Mouse (Mus musculus) stomach, embryonic 15.5 days (tissue): ENCODE data around the gene Samd8. TPM values are rescaled to one million over a fixed set of nuclear protein-coding genes. Genes with fewer than 3 reads are reported as not detected.

ENCODE experiments used
- ATAC-seq: fragments of 200-750 bp; cut with Nextera tagmentation; 2 replicates; pipeline ENCODE4 v1.8.0; 2017; ENCODE audit warnings: low read depth, moderate number of reproducible peaks, moderate TSS enrichment; ENCODE audit not compliant: insufficient read depth, low FRiP score
- H3K27ac ChIP-seq: fragments of 300-500 bp; sonication (generic); 2 replicates; pipeline ENCODE4 v1.5.1; 2015; ENCODE audit warnings: mild to moderate bottlenecking, inconsistent platforms
- H3K27me3 ChIP-seq: fragments of 300-500 bp; sonication (generic); replicated peaks from 2 replicates; pipeline ENCODE4 v1.6.1; 2015; ENCODE audit warnings: inconsistent platforms
- H3K36me3 ChIP-seq: fragments of 300-500 bp; sonication (generic); 2 replicates; pipeline ENCODE4 v1.6.1; 2015; ENCODE audit warnings: inconsistent platforms
- H3K4me1 ChIP-seq: fragments of 300-500 bp; sonication (generic); 2 replicates; pipeline ENCODE4 v1.6.1; 2015; ENCODE audit warnings: inconsistent platforms
- H3K4me2 ChIP-seq: fragments of 300-500 bp; sonication (generic); 2 replicates; pipeline ENCODE4 v1.6.1; 2015; ENCODE audit warnings: mild to moderate bottlenecking, inconsistent platforms
- H3K4me3 ChIP-seq: fragments of 300-500 bp; sonication (generic); replicated peaks from 2 replicates; pipeline ENCODE4 v1.5.1; 2015; ENCODE audit warnings: inconsistent platforms
- H3K9ac ChIP-seq: fragments of 300-500 bp; sonication (generic); 2 replicates; pipeline ENCODE4 v1.6.1; 2015; ENCODE audit warnings: inconsistent platforms
- H3K9me3 ChIP-seq: fragments of 300-500 bp; sonication (generic); 2 replicates; pipeline ENCODE4 v1.6.1; 2016; ENCODE audit warnings: inconsistent platforms
- WGBS: fragments of 180-500 bp; shearing (Covaris S2); methylation state at CpG from one replicate; pipeline ENCODE4 v1.1.7; 2015; 5-methylcytosine and 5-hydroxymethylcytosine counted together
- polyA plus RNA-seq: library from polyadenylated mRNA; unstranded; fragments of >200 nt; fragmentation: Nextera tagmentation; extraction: Ambion mirVana; gene quantifications from 2 replicates; pipeline ENCODE4 v1.2.1, GENCODE M21; 2015

Samd8 gene
- polyA plus RNA-seq, 1 experiment from 2014 or later, result 12.0 TPM

- Histone ChIP-seq H3K27ac (no peak overlapping the region; the same call in 1 of the 2 replicates), H3K4me2 (no peak overlapping the region), H3K4me3 (no peak overlapping the region), H3K9me3 (no peaks in the 10 kb centered on the region), H3K36me3 (no peaks in the 10 kb centered on the region), H3K9ac (no peak overlapping the region), H3K4me1 (peaks cover 7% of the 10 kb centered on the region), H3K27me3 (no peaks in the 10 kb centered on the region)
- no peak for ATAC-seq
- 68% methylated on average over 14 of the region's 14 CpGs for WGBS
These were observed 2.7 kb upstream of the Samd8 start for GRCm38 (mm10) chr14:21747436-21748141.

- WGBS, result 39% methylated on average over 15 of the region's 15 CpGs
- H3K4me2 ChIP-seq, result no peak overlapping the region
- H3K27ac ChIP-seq, result no peak overlapping the region
- H3K4me1 ChIP-seq, result peaks cover 7% of the 10 kb centered on the region
- no peaks in the 10 kb centered on the region for H3K9me3 ChIP-seq
- H3K27me3 ChIP-seq, result no peaks in the 10 kb centered on the region
- no peak overlapping the region for H3K4me3 ChIP-seq
- H3K36me3 ChIP-seq, result no peaks in the 10 kb centered on the region
- ATAC-seq, result no peak
- H3K9ac ChIP-seq, result no peak overlapping the region
These were observed 2.0 kb upstream of the Samd8 start for GRCm38 (mm10) chr14:21748142-21748870.

DNA sequence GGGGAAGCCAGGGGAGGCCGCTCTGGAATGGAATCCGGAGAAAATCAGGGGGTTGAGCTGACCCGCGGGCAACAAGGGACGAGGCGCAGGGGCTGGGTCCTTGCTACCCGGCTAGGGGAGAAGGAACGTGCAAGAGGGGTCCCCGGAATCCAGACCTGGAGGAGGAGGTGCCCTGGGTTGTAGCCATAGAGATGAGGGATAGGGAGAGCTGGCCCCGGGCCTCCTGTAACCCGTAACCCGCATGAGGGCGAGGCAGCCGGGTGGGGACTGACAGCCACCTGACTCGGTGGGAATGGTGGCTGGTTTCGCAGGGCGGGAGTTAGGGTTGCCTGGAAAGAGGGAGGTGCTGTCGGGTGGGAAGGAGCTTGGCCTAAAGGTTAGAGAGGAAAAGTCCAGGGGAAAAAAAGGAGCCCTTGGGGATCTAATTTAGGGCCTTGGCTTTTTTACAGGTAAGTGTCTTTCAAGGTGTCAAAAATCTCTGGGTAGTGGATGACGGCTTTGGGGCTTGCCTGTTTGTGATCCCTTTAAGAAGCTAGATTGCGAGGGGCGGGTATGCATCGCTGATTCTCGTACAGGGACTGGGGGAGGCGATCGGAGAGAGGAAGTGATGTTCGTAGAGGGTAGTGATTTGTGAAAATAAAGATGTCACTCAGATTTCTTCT, 681 bp downstream of the Samd8 start, which contains the start of gene Dusp13:
TSS of gene Dusp13 (minus strand) at position 301 of the 662 bp plus-strand sequence.
- peak; percentile 79 for ATAC-seq
- Histone ChIP-seq H3K27me3 (no peaks in the 10 kb centered on the region), H3K9ac (peak within 1 kb of the TSS; percentile 89), H3K9me3 (no peaks in the 10 kb centered on the region), H3K4me2 (peak within 1 kb of the TSS; percentile 81), H3K27ac (peak within 1 kb of the TSS; percentile 84), H3K36me3 (no peaks in the 10 kb centered on the region), H3K4me1 (peaks cover 7% of the 10 kb centered on the region), H3K4me3 (peak within 1 kb of the TSS; percentile 97)
- under 1% methylated on average over 26 of the region's 26 CpGs for WGBS

DNA sequence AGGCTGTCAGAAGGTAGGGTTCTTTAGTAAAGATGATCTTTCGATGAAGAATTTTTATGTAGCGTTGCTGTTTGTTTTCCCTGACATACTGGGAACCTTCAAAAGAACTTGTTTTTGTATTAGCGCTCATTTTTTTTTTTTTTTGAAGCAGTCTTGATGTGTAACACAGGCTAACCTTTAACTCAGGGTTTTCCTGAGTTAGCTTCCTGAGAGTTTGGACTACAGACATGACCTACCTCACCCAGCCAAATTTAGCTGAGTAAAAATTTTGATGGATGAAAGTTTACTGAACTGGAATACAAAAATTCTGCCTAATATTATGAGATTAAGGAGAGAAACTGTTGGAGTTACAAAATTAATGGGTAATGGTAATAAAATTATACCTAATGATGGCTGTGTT, 2.1 kb downstream of the Samd8 start:
- no peaks in the 10 kb centered on the region for H3K27me3 ChIP-seq
- H3K9me3 ChIP-seq, result no peaks in the 10 kb centered on the region
- H3K4me3 ChIP-seq, result no peak overlapping the region
- peaks cover 7% of the 10 kb centered on the region for H3K4me1 ChIP-seq
- no peaks in the 10 kb centered on the region for H3K36me3 ChIP-seq
- H3K4me2 ChIP-seq, result no peak overlapping the region
- H3K9ac ChIP-seq, result no peak overlapping the region
- ATAC-seq, result no peak
- 85% methylated on average over 3 of the region's 3 CpGs for WGBS
- no peak overlapping the region for H3K27ac ChIP-seq

- H3K27ac ChIP-seq, result no peak overlapping the region
- H3K9me3 ChIP-seq, result no peaks in the 10 kb centered on the region
- ATAC-seq, result no peak
- no peaks in the 10 kb centered on the region for H3K27me3 ChIP-seq
- H3K9ac ChIP-seq, result no peak overlapping the region
- H3K4me3 ChIP-seq, result no peak overlapping the region
- H3K4me2 ChIP-seq, result no peak overlapping the region
- no peaks in the 10 kb centered on the region for H3K36me3 ChIP-seq
- WGBS, result 77% methylated on average over 4 of the region's 4 CpGs
- H3K4me1 ChIP-seq, result peaks cover 7% of the 10 kb centered on the region
These were observed 3.0 kb downstream of the Samd8 start for GRCm38 (mm10) chr14:21753367-21753766.

DNA sequence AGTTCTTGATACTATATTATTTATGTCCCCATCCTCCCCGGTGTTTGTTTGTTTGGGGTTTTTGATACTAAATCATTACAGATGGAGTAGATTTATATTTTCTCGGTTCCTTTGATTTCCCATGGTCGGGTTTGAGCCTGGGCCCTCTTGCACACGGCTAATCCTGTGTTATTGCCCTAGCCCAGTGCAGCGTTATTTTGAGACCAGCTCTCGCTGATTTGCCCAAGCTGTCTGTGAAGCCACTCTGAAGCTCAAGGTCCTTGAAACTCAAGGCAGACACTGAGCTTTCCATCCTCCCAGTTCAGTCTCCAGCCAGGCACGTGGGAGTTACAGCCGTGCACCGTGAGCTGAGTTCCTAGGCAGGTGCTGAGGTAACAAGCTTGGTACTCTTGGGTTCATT, 11.2 kb downstream of the Samd8 start:
- Histone ChIP-seq H3K27ac (no peak overlapping the region), H3K27me3 (no peaks in the 10 kb centered on the region), H3K4me2 (no peak overlapping the region), H3K9ac (no peak overlapping the region), H3K9me3 (no peaks in the 10 kb centered on the region), H3K4me1 (0 out of 2 replicates have a peak, but pooled peaks cover 4% of the 10 kb centered on the region), H3K4me3 (no peak overlapping the region), H3K36me3 (no peaks in the 10 kb centered on the region)
- WGBS, result 84% methylated on average over 9 of the region's 9 CpGs
- no peak for ATAC-seq

- 87% methylated on average over 3 of the region's 3 CpGs for WGBS
These were observed 13.4 kb downstream of the Samd8 start for GRCm38 (mm10) chr14:21763736-21764135.

GRCm38 (mm10) chr14:21764646-21765045, 14.3 kb downstream of the Samd8 start:
- H3K27me3 ChIP-seq, result no peaks in the 10 kb centered on the region
- 85% methylated on average over 6 of the region's 6 CpGs for WGBS
- H3K9me3 ChIP-seq, result no peaks in the 10 kb centered on the region
- ATAC-seq, result no peak
- H3K4me2 ChIP-seq, result no peak overlapping the region
- peaks cover 7% of the 10 kb centered on the region; the same call in 1 of the 2 replicates for H3K4me1 ChIP-seq
- no peak overlapping the region for H3K27ac ChIP-seq
- no peak overlapping the region for H3K4me3 ChIP-seq
- no peaks in the 10 kb centered on the region for H3K36me3 ChIP-seq
- H3K9ac ChIP-seq, result no peak overlapping the region

More at GRCm38 (mm10) chr14:21763736-21764135, 13.4 kb downstream of the Samd8 start:
- H3K9me3 ChIP-seq, result no peaks in the 10 kb centered on the region
- no peaks in the 10 kb centered on the region for H3K27me3 ChIP-seq
- no peak overlapping the region for H3K4me2 ChIP-seq
- no peak overlapping the region for H3K9ac ChIP-seq
- H3K4me3 ChIP-seq, result no peak overlapping the region
- no peak for ATAC-seq
- peaks cover 7% of the 10 kb centered on the region; the same call in 1 of the 2 replicates for H3K4me1 ChIP-seq
- no peaks in the 10 kb centered on the region for H3K36me3 ChIP-seq
- H3K27ac ChIP-seq, result no peak overlapping the region

DNA sequence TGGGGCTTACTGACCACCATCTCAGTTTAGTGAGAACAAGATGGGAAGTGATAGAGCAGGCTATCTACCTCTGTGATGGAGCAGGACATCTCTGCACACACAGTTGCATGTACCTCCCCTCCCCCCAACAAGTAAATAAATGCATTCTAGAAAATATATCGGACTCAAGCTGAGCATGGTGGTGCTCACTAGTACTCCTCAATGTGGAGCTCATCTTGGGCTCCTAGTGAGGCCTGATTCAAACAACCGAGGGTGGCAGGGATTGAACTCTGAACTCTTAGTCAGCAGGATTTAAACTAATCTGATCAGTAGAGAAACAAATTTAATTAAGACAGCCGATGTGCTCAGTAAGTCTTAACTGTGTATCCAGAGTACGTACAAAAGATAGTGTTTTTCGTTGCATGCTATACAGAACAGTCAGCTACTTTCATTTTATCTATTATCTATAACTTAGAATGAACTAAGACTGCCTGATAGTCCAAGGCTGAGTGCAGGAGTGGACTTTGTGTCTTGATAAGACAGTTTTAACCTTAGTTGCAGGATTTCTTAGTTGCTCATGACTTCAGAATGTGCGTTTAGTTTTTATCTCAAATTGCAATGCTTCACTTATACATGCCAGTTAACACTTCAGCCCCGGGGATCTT, 15.5 kb downstream of the Samd8 start:
- WGBS, result 53% methylated on average over 7 of the region's 7 CpGs
- no peaks in the 10 kb centered on the region for H3K9me3 ChIP-seq
- peaks cover 7% of the 10 kb centered on the region; the same call in 1 of the 2 replicates for H3K4me1 ChIP-seq
- no peak overlapping the region for H3K4me2 ChIP-seq
- H3K36me3 ChIP-seq, result no peaks in the 10 kb centered on the region
- H3K27me3 ChIP-seq, result no peaks in the 10 kb centered on the region
- no peak overlapping the region for H3K9ac ChIP-seq
- peak; percentile 58; the same call in 1 of the 2 replicates for ATAC-seq
- no peak overlapping the region for H3K27ac ChIP-seq
- no peak overlapping the region for H3K4me3 ChIP-seq

DNA sequence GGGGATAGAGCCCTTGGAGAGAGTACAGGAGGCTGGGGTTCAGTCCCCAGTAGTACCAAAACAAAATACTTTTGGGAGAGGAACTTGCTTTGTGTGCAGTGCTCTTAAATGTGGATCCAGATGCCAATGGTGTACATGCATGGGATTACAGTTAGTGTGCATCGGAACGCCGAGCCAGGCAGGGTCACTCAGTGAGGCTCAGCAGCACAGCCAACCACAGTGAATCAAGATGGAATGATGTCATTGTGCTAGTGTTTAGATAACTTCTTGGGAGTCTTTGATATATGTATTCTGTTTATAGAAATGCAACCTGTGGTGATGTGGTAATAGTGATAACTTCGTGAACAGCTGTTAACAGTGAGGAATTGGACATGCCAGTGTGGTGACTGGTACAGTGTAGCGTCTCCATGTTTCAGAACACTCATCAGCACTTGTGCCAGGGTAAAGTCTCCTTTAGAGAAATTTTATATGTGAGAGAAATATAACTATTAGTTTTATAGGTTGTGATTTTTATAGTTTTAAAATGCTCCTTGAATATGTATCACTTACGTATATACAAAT, 16.1 kb downstream of the Samd8 start:
- Histone ChIP-seq H3K27ac (no peak overlapping the region), H3K27me3 (no peaks in the 10 kb centered on the region), H3K9ac (no peak overlapping the region), H3K4me1 (peaks cover 7% of the 10 kb centered on the region; the same call in 1 of the 2 replicates), H3K36me3 (no peaks in the 10 kb centered on the region), H3K4me2 (no peak overlapping the region), H3K4me3 (no peak overlapping the region), H3K9me3 (no peaks in the 10 kb centered on the region)
- ATAC-seq, result 0 out of 2 replicates have a peak, but pooled peaks have one; percentile 10
- WGBS, result 81% methylated on average over 6 of the region's 6 CpGs
